Mouse (Mus musculus): Measurements from ENCODE around the gene Ucma.

DNA sequence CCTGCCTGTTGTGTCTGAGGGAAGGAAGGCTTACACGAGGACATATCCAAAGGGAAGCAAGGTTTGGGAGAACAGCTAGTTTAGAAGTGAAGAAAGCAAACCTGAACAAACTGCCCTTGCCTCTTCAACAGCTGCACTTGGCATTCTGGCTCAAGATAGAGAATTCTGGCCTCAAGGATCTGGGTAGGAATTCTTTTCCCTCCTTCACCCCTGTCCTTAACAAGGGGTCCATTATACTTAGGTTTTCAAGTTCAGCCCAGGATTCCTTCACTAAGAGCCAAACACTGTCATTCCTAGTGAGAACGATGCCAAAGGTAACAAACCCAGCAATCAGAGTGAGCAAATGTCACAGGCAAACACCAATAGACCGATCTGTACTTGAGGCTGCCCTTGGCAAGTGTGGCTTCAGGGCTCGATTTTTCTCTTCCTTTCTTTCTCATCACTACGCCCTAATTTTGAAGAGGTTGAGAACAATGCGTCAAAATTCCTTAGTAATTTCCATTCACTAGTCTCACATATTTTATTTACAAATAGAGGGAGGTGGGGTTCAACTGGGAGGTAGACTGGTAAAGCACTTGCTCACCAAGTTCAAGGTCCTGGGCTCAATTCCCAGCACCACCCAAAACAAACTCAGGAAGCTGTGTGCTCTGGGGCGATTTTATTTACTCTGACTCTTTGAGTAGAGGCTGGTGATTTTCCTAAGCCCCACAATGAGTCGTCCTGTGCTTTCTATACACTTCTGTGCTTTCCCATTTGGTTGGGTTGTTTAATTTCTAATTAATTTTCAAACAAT, 11.7 kb downstream of the Ucma start:
- TF ChIP-seq CTCF (IDR thresholded peaks at IDR 0.05; ENCODE audit: control insufficient read depth, insufficient read depth, low read length) (no peak), POLR2A (IDR thresholded peaks at IDR 0.05; ENCODE audit: borderline replicate concordance, control insufficient read depth, low read depth, low read length) (no peak)

All from bone marrow, adult 2 months (tissue).